ENCODE assay signal across 13 mouse cellular contexts in the genomic region with DNA sequence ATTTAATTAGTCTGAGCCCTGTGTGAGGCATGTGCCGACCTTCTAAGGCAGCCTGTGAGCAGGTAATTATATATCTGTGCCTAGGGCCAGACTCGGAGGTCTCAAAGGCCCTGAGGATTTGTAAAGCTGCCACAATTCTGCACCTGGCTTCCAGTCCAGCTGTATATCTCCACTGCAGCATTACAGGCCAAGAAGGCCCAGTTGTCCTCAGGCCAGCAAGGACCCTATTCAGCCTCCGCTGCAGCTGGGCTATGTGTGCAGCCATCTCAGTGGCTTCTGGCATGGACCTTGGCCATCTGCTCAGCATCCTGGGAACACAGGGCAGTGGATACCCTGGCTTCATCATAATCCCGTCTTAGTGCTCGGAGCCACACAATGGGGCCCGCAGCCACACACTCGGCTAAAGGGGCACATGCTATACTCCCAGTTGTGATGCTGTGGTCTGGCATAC.
DNase-seq lines count a peak whose midpoint lies in the region; ATAC-seq lines count a peak whose summit lies in the region.
"Had no signal": no experiment of that assay in that cellular context is flagged by ENCODE, and none has a peak within 500 bp of the region (broad histone marks: within the 10 kb centered on the region; RNA-seq: fewer than 3 reads in every experiment).

No protein-coding gene starts in this region.

- no peak for ATAC-seq in heart, embryonic 11.5 days (replicated peaks; ENCODE audit: insufficient number of reproducible peaks, low FRiP score, low TSS enrichment)
- ATAC-seq in hindbrain, embryonic 16.5 days = peak; percentile 71
- ATAC-seq: CD4-positive, CD25-positive, alpha-beta regulatory T cell, adult 4 months had no signal

- 0 out of 2 replicates have a peak overlapping the region, but pooled peaks have one; percentile 46 for H3K9ac ChIP-seq in heart, embryonic 11.5 days (ENCODE audit: low read depth, low read length)
- H3K9ac ChIP-seq in hindbrain, embryonic 16.5 days (ENCODE audit: low read depth, low read length) = 0 out of 2 replicates have a peak overlapping the region, but pooled peaks have one; percentile 15

- no peak for DNase-seq in heart, adult 18-20 months
- DNase-seq in right cerebral cortex, postnatal 10 days (ENCODE audit: low spot score in 2 of 2) = peak; percentile 66 to 68
- DNase-seq in right cerebral cortex, adult 2 months (ENCODE audit: low spot score in 2 of 2) = no peak
- no peak for DNase-seq in adrenal gland, postnatal 10 days
- DNase-seq in urinary bladder, postnatal 14 days (ENCODE audit: low spot score) = no peak
- DNase-seq in spleen, adult 12 weeks (ENCODE audit: low spot score) = no peak
- DNase-seq: adrenal gland, postnatal 25 days; kidney, adult 18-20 months; liver; thymus, postnatal 25 days had no signal

- 0 out of 2 replicates have a peak overlapping the region, but pooled peaks have one; percentile 41 for H3K27ac ChIP-seq in heart, embryonic 11.5 days (ENCODE audit: low read depth, low read length)
- H3K27ac ChIP-seq in hindbrain, embryonic 16.5 days (ENCODE audit: low read depth, low read length) = 0 out of 2 replicates have a peak overlapping the region, but pooled peaks have one; percentile 11

- no peak overlapping the region for H3K4me3 ChIP-seq in heart, embryonic 11.5 days (ENCODE audit: low read depth, low read length)
- no peak overlapping the region for H3K4me3 ChIP-seq in hindbrain, embryonic 16.5 days (ENCODE audit: low read length)

- H3K36me3 ChIP-seq in heart, embryonic 11.5 days (ENCODE audit: control insufficient read depth, insufficient read depth, low read length) = no peaks in the 10 kb centered on the region
- no peaks in the 10 kb centered on the region for H3K36me3 ChIP-seq in hindbrain, embryonic 16.5 days (ENCODE audit: control insufficient read depth, insufficient read depth, low read length)

- H3K9me3 ChIP-seq in heart, embryonic 11.5 days (replicated peaks; ENCODE audit: control insufficient read depth, low read length) = peaks cover 5% of the 10 kb centered on the region
- peaks cover 6% of the 10 kb centered on the region for H3K9me3 ChIP-seq in hindbrain, embryonic 16.5 days (ENCODE audit: control insufficient read depth, low read length)

- 0 out of 2 replicates have a peak, but pooled peaks cover 4% of the 10 kb centered on the region for H3K27me3 ChIP-seq in heart, embryonic 11.5 days (ENCODE audit: control insufficient read depth, insufficient read depth, low read length)
- H3K27me3 ChIP-seq in hindbrain, embryonic 16.5 days (replicated peaks; ENCODE audit: control insufficient read depth, insufficient read depth, low read length) = no peaks in the 10 kb centered on the region

- 68% methylated on average over 7 of the region's 7 CpGs for WGBS in heart, embryonic 11.5 days (ENCODE audit: insufficient replicate concordance)
- WGBS in hindbrain, embryonic 16.5 days = 53% methylated on average over 7 of the region's 7 CpGs

- H3K4me1 ChIP-seq in heart, embryonic 11.5 days (ENCODE audit: control insufficient read depth, insufficient read depth, low read length) = peaks cover 51% of the 10 kb centered on the region
- H3K4me1 ChIP-seq in hindbrain, embryonic 16.5 days (ENCODE audit: control insufficient read depth, insufficient read depth, low read depth, low read length) = peaks cover 14% of the 10 kb centered on the region

- no peak overlapping the region for H3K4me2 ChIP-seq in heart, embryonic 11.5 days
- H3K4me2 ChIP-seq in hindbrain, embryonic 16.5 days (ENCODE audit: low read length) = no peak overlapping the region

Comparison
In these comparisons a context has a peak if more than half of its experiments do, and no peak if none do; other contexts are left out.
1. DNase-seq: peak in right cerebral cortex, postnatal 10 days (2 of 2); none in heart, adult 18-20 months (0 of 2), right cerebral cortex, adult 2 months (0 of 2), adrenal gland, postnatal 10 days (single experiment), urinary bladder, postnatal 14 days (single experiment) and spleen, adult 12 weeks (single experiment).